Mouse (Mus musculus) left cerebral cortex, postnatal 25 days (tissue): Measurements from ENCODE around the gene Nrxn1. TPM values are rescaled to one million over a fixed set of nuclear protein-coding genes. Genes with fewer than 3 reads are reported as not detected.

Source experiments
- DNase-seq, 2 experiments: peaks; one replicate each; pipeline ENCODE4 v3.0.0; 2022; ENCODE audit warnings: low spot score in 2 of 2, mixed read lengths in 1 of 2
- intact Hi-C: fragments of 180-260 bp; cut with DNase I; formaldehyde crosslinking; loops from one replicate; pipeline ENCODE4 v1.15.1; 2025
- total RNA-seq, 2 experiments: library from RNA; stranded (reverse); gene quantifications; 2 replicates each; pipeline ENCODE4 v1.2.3; 2021

Gene Nrxn1
- total RNA-seq, 2 experiments from 2014 or later = 569 to 611 TPM

GRCm38 (mm10) chr17:90727124-90727523 lies 365.7 kb downstream of the Nrxn1 start:
- DNase-seq = no peak
- intact Hi-C loops = no loop called here

- DNase-seq = peak; percentile 40 to 89
- intact Hi-C loops = loop anchor here (10.0 kb wide), 1 partner anchor 70 kb away; no protein-coding TSS in a partner anchor
These were observed 388.1 kb downstream of the Nrxn1 start for GRCm38 (mm10) chr17:90704773-90705172.

DNA sequence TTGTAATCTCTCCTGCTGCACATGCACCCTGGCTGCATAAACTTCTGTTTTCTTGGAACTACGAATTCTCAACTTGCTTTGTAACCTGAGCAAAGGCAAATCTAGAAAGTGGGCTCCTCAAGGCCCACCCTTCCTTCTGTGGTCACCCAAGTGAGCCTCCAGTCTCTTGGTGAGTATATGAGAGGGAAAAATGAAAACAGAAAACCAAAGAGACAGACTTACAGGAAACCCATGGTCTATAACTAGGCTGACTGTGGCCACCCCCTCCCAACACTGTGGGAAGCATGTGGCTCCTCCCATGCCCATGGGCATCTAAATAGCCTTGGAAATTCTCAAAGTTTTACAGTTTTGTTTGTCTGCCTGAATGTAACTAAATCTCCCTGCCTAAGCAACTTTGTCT lies 390.2 kb downstream of the Nrxn1 start:
- intact Hi-C loops = loop anchor here (10.0 kb wide), 1 partner anchor 68 kb away; no protein-coding TSS in a partner anchor
- DNase-seq = no peak

- intact Hi-C loops = no loop called here
- peak; percentile 27 to 73 for DNase-seq
These were observed 396.6 kb downstream of the Nrxn1 start for GRCm38 (mm10) chr17:90696071-90696800.

DNA sequence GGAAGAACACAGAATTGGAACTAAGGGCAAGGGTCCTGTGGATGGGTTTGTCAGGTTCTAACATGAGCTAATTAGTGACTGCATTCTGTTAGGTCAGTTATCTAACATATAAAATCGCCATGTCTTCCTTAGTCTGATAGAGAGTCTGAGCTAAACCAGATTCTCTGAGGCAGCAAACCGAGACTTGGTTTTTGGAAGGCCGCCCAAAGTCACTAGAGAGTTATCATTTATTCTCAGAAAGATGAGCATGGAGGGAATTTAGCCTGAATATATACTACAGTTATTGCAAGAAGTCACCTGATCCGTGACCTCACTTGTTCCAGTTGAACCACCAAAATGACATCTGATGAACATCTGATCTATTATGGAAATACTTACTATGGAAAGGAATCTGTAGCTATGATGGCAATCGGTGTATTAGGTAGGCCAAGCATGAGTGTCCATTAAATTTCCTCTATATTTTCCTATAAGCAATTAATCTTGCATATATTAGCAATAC lies 397.7 kb downstream of the Nrxn1 start:
- intact Hi-C loops = no loop called here
- DNase-seq = no peak

DNA sequence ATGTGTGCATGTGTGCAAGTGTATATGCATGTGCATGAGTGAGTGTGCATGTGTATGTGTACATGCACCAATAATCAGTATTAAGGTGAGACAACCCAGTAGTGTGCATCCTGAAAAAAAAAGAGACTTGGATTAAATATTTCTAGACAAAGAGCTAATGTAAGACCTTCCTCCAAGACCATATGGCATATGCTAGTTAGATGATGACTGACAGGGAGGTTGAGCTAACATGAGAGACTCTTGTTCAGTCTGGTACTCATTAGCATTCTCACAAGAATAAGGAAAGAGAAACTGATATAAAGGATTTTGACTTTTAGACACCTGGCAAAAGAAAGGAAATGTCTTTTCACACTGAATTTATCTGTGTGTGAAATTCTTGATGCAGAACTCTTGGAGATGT lies 408.7 kb downstream of the Nrxn1 start:
- no peak for DNase-seq
- intact Hi-C loops = no loop called here

DNA sequence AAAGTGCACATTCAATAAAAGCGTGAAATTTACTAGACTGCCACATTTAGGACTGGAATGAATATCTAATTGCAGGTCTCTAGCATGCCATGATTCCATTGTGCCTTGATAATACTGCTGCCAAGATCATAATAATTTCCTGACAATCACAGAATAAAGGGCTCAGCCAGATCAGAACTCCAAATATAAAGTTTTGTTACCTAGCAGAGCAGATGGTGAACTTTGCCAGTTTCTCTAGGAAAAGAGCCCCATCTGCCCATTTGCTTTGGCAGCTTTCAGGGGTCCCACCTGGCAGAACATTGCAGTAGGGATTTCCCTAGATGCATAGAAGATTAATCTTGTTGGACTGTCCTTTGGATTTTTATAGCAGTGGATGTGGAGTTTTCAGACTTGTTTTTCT lies 411.9 kb downstream of the Nrxn1 start:
- DNase-seq = no peak
- intact Hi-C loops = no loop called here

GRCm38 (mm10) chr17:90676676-90677075 lies 416.2 kb downstream of the Nrxn1 start:
- intact Hi-C loops = no loop called here
- DNase-seq = no peak

DNA sequence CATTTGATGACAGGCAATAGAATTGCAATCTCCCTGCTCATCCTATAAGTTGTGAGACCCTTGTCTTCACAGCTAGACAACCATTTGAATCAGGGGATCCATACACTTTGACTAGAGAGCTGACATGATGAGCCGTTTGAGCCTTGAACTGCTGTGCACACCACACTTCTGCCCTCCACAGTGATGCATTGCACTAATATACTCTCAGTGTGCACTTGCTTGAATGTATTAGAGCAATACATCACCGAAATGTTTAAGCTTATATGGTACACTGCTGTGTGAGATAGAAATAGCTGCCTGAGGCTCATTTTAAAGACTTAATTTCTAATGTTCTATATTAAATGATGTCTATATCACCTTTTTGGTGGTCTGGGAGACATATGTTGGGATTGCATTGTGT lies 430.6 kb downstream of the Nrxn1 start:
- DNase-seq = no peak
- intact Hi-C loops = no loop called here

GRCm38 (mm10) chr17:90654506-90654905 lies 438.4 kb downstream of the Nrxn1 start:
- intact Hi-C loops = no loop called here
- no peak for DNase-seq

DNA sequence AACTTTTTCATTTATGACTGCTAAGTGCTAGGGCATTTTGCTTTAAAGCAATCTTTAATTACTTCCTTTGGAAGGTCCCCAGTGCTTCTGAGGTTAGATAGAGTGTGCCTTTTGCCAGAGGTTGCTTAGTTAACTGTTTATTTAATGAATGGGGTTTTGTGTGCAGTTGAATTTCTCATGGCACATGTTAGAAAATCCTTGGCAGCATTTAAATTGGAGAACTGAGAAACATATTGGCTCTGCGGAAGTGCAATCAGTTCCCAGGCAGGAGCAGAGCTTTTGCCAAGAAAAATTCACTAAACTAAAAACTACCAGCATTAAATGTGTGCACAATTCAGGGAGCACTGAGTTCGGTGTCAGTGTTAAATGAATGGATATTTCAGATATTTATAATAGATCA lies 439.5 kb downstream of the Nrxn1 start:
- intact Hi-C loops = no loop called here
- DNase-seq = peak in 1 of 2 experiments; percentile 63

- intact Hi-C loops = no loop called here
- no peak for DNase-seq
These were observed 442.6 kb downstream of the Nrxn1 start for GRCm38 (mm10) chr17:90650279-90650678.

DNA sequence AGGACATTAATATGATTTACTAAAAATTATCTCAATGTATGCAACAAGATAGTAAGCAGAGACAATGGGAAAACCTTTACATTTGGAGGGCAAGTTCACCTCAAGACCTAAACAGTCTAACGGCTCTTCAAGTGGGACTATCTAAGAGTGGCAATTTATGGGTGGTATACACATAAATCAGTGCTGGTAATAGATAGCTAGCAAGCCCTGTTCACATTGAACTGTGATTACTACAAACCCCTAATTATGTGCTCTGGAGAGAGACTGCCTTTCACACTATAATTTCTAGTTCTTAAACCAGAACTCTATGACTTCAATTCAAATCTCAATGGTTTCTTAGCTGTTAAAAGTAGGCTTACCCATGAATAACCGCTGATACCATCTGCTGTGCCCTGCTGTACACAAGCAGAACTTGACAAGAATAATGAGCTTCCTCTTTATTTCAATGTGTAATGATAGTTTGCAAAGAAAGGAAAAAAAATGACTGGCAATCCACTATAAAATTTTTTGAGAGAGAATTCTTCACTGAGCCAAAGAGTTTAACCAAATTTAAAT lies 453.8 kb downstream of the Nrxn1 start:
- no peak for DNase-seq
- intact Hi-C loops = loop anchor here (10.0 kb wide), 1 partner anchor 66 kb away; no protein-coding TSS in a partner anchor

DNA sequence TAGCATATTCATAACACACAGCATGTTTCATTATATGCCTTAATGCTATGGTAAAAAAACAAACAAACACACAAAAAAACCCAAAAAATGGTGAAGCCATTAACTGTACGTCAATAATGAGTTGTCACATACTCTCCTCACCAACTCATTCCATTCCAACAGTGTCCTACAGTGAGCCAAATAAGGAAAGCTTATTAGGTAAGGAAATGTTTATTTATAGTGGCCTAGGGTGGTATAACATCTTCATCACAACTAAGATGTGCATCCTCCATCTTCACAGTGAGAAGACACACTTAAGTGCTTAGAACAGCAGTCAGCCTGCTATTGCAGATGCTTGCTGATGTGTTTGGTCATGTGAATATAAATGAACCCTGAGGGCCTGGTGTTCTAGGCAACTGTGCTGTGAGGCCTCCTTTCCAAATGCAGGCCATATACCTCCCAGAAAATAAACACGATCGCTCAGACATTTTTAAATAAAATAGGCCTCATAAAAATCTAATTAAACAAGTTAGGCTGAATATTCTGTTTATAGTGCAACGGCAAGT lies 454.6 kb downstream of the Nrxn1 start:
- intact Hi-C loops = loop anchor here (10.0 kb wide), 1 partner anchor 67 kb away; no protein-coding TSS in a partner anchor
- no peak for DNase-seq

DNA sequence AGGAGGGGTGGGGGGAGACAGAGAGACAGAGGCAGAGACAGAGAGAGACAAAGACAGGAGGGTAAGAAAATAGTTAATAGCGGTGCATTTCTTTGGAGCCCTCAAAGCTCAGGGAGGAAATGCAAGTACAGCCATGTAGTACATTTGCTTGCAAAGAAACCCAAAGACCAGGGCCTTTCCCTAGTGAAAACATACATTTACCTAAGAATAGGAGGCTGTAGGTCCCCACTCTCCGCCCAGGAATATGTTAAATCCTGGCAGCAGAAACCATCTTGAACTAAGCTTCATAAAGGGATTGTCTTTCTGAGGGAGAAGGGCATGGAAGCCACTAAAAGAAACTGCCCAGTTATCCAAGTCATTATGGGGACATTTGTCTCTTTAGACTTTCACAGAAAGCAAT lies 461.5 kb downstream of the Nrxn1 start:
- no peak for DNase-seq
- intact Hi-C loops = loop anchor here (10.0 kb wide), 1 partner anchor 73 kb away; no protein-coding TSS in a partner anchor

GRCm38 (mm10) chr17:90629851-90630250 lies 463.0 kb downstream of the Nrxn1 start:
- DNase-seq = peak; percentile 42 to 75
- intact Hi-C loops = loop anchor here (5.0 to 10.0 kb wide), 3 partner anchors 75 to 462 kb away; partner anchors contain the start of gene Nrxn1

- intact Hi-C loops = loop anchor here (5.0 kb wide), 2 partner anchors 184 to 464 kb away; partner anchors contain the start of gene Nrxn1
- DNase-seq = peak; percentile 54 to 89
These were observed 464.4 kb downstream of the Nrxn1 start for GRCm38 (mm10) chr17:90628469-90628868.

GRCm38 (mm10) chr17:90628004-90628403 lies 464.9 kb downstream of the Nrxn1 start:
- intact Hi-C loops = loop anchor here (5.0 kb wide), 2 partner anchors 184 to 464 kb away; partner anchors contain the start of gene Nrxn1
- peak in 1 of 2 experiments; percentile 41 for DNase-seq

DNA sequence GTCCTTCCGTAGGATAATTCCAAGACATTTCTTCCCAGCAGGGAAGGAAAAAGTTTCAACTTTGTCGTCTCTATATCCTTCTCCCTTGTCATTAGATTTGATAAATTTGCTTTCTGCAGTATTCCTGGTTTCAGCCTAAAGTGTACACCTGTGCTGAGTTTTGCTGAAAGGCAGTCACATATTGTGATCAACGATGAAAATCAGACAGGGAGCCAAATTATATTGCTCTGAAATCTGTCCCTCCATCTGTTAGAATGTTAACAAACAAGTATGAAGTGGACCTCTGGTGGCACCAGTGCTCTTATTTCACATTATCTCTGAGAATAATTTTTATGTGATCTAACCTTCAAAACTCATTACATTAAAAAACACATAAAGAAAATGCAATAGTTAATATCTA lies 465.5 kb downstream of the Nrxn1 start:
- DNase-seq = no peak
- intact Hi-C loops = loop anchor here (5.0 kb wide), 2 partner anchors 185 to 465 kb away; partner anchors contain the start of gene Nrxn1

GRCm38 (mm10) chr17:90624591-90625266 lies 468.1 kb downstream of the Nrxn1 start:
- DNase-seq = no peak
- intact Hi-C loops = loop anchor here (5.0 kb wide), 2 partner anchors 188 to 468 kb away; partner anchors contain the start of gene Nrxn1
